Mouse (Mus musculus) right cerebral cortex, adult 2 months (tissue): Measurements from ENCODE around the gene Rfwd3.
"Not testable (repeated sequence)": the region's sequence is repeated elsewhere in the genome, so short reads cannot be mapped to it uniquely, and the experiment has no call there.

Source experiments
- DNase-seq, 2 experiments: peaks; one replicate each; pipeline ENCODE4 v3.0.0; 2021 to 2022; ENCODE audit warnings: low spot score in 2 of 2

Gene Rfwd3

DNA sequence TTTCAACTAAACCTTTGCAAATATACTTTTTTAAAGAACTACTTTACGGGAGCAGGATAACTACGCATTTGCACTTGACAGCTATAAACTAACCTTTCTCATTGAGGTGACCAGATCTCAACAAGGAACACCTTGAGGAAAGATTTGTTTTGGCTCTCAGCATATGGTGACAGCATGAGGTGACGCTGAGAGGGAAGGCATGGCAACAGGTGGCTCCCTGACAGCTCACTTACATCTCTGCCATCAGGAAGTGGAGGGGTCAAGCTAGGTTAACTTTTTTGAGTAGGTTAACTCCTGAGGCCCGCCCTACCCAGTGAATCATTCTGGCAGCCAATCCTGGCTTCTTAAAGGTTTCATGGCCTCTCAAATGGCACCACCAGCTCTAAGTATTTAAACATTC lies 14.4 kb downstream of the Rfwd3 start:
- no peak for DNase-seq

DNA sequence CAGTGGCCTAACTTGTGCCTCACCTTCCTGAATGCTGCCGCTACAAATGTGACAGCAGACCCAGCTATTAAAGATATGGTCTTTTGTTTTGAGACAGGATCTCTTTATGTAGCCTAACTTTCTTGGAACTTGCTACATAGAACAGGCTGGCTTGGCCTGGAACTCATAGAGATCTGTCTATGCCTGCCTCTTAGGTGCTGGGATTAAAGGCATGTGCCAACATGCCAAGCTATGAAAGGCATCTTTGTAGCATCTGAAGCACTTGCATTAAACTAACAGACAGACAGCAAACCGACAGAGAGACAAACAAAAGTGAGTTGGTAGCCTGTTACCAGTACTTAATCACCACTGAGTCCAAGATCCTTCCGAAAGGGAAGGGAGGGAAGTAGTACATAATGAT lies 17.9 kb downstream of the Rfwd3 start:
- DNase-seq: no peak

DNA sequence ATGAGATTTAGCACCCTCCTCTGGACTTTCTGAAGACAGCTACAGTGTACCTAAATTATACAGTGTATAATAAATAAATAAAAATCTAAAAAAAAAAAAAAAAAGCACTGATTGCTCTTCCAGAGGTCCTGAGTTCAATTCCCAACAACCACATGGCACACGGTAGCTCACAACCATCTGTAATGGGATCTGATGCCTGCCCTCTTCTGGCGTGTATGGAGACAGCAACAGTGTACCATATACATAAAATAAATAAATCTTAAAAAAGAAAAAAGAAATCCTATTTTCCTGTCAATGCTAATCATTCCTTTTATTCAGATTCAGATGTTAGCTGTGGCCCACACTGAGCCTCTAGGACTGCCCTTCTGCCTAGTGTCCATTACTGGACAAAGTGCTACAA lies 31.7 kb downstream of the Rfwd3 start:
- no peak for DNase-seq

DNA sequence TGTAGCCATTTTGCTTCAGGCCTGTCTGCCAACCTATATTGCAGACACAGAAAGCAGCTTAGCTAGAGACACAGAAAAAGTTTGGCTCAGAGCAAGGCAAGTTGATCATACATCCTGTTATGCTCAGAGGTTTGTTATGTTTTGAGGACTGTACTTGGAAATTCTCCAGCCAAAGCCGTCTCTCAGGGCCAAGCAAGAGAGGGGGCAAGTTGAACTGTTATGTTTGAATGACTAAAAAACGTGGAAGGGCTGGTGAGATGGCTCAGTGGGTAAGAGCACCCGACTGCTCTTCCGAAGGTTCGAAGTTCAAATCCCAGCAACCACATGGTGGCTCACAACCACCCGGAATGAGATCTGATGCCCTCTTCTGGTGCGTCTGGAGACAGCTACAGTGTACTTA lies 33.9 kb downstream of the Rfwd3 start:
- DNase-seq: not testable (repeated sequence)

DNA sequence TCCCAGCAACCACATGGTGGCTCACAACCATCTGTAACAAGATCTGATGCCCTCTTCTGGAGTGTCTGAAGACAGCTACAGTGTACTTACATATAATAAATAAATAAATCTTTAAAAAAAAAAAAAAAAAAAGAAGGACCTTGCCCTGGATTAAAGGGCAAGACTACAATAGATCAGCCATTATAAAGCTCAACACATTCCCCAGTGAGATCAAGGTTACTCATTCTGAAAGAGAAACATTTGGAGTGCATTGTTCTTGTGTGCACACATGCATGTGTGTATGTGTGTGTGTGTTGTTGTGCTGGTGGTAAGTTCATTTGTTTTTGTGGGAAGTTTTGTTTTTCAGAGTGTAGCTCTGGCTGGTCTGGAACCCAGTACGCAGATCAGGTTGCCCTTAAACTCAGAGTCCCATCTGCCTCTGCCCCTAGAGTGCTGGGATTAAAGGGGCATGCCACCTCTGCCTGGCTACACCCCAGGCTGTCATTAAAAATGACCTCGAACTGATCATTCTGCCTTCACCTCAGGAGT lies 35.3 kb downstream of the Rfwd3 start:
- no peak for DNase-seq

DNA sequence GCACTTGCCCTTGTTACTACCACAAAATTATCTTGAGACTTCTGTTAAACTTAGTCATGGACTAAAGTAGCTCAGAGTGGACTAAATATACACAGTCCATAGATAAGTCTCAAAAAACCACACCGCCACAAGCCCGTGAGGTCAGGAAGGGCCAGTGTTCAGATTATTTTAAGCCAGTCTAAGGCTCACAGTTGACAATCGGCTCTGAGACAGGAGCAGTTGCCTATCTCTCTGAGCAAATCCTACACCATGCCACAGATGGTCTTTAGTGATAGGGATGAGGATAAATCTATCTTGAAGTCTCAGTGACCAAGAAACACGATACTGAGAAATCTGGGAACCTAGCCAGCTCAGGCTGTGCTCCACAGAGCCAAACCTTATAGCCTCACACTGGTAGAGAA lies 38.0 kb downstream of the Rfwd3 start:
- no peak for DNase-seq

DNA sequence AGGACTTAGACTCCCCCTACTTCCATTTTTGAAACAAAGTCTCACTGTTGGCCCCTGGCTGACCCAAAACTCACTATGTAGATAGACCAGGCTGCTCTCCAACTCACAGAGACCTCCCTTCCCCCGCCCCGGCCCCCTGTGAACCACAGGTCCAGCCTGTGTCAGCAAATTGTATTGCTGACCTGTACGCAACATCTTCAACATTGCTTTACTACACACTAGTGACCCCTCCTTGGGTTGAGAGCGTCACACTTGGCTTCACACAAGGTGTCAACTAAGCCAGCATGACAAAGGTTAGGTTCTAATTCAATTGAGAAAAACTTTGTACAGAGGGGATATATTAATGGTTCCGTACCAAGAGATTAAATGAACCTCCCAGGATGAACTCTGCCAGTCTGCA lies 39.8 kb downstream of the Rfwd3 start:
- no peak for DNase-seq

DNA sequence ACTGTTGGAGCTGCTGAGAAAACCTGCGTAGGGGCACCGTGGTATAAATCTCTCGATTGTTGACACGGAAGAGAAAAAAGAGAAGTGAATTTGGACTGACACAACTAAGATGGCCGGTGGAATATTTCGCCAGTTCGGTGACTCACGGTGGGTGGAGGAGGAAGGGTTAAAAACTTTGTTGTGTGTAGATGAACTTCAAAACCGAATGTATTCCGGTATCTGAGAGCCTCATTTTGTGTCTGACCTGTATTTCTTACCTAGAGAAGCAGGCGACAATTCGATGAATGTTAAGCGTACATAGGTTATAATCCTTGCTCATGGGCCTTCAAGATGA lies 40.6 kb downstream of the Rfwd3 start:
- no peak for DNase-seq

DNA sequence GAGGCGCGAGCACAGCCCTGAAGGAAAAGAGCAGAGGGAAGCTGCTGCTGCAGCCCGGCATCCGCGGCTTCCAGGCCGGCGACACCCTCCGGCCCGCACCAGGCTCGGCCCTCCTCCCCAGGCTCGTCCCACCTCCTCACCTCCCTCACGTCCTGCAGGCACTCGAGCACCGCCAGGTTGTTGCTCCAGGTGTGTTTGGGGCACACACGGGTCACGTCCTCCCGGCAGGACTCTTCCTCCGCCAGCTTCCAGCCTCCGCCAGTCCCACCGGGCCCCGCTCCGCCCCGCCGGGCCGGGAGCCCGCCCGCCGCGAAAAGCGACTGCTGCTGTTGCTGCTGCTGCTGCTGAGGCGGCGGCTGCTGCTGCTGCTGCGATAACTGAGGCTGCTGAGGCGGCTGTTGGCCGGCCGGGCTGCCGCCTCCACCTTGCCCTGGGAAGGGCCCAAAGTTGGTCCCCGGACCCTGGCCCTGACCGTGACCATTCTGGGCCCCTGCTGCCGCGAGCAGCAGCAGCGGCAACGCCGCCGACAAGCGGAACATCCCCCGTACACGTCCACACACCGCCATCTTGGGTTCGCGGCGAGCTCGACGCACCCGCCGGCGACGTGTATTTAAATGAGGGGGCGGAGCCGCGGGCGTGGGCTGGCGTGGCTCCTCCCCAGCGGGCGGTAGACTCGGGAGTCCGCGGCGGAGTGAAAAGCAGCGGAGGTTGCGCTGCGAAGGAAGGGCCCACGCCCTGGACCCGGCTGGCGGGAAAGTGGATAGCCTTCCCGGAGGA lies 41.2 kb downstream of the Rfwd3 start, which contains the start of gene Glg1:
Glg1 (minus strand) TSS at position 586 of the 777 bp plus-strand sequence.
- DNase-seq: peak; percentile 88 to 92

DNA sequence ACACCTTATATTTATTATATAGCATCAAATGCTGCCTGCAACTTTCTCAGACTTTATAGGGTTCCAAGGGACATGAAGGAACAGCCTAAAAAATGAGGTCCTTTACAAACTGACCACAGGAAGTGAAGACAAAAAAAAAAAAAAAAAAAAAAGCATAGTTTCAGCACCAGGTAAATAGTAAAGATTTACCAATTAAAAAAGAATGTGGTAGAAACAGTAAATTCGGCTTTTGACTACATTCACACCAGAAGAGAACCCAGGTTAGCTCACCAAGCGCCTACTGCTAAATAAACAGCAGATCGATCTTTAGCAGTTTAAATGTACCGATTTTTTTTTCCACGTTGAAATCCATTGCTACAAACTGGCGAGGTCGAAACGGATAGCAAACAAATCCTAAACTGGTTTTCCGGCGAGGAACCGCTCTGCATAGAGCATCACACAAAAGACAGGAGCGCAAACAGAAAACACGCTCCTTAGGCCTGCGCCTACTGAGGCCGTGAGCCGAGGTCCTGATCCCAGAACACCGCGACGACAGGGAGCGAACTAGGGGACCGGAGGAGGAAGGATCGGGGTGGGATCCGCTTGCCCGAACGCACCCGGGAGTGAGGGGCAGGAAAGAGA lies 41.9 kb downstream of the Rfwd3 start:
- peak in 1 of 2 experiments; percentile 51 for DNase-seq

DNA sequence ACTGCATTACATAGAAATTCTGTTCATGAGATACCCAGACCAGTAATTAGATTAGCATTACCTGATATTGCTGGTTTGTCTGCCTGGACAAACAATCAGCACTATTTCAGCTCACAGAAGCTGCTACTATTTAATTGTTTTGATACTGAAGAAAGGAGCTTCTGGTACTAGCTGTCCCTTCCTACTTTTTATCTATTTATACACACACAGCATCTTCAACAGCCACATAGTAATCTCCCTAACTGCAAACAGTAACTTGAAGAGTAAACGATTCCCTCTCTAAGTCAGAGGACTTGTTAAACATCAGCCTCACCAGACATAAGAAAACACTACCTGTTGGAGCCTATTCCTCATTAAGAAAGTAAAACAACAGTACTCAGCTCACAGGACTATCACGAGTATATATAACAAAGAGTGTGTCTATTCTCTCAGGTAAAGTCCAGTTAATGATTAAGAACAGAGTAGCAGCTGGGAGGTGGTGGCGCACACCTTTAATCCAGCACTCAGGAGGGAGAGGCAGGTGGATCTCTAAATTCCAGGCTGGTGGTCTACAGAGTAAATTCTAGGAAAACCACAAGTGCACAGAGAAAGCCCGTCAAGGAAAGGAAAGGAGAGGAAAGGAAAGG lies 47.4 kb downstream of the Rfwd3 start:
- no peak for DNase-seq

DNA sequence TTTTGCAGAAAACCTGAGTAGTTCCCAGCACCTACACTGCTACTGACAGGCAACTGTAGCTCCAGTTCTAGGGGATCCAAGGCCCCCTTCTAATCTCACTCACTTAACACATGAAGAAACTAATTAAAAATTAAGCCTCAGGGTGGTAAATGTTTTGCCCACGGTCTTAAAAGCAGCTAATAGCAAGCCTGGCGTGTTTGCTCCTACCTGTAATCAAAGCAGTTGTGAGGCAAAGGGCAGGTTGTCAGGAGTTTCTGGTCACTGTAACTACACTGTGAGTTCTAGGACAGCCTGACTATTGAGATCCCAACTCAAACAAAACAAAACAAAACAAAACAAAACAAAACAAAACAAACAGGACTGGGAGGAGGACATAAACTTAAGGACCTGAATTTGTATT lies 49.9 kb downstream of the Rfwd3 start:
- no peak for DNase-seq

DNA sequence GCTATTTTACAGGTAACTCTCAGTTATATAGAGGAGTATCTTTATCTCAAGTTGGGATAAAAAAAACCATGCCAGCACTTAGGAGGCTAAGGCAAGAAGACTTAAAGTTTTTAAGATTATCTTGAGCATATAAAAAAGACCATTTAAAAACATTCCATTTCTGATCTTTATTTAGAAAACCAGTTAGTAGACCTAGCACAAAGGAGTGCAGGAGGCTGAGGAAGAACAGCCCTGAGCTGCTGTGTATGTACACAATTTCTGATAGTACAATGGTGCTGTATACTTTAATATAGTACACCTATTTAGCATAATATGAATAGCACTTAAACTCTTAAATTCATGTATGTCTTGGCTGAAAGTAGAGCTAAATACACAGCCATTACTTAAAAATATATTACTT lies 51.9 kb downstream of the Rfwd3 start:
- no peak for DNase-seq

DNA sequence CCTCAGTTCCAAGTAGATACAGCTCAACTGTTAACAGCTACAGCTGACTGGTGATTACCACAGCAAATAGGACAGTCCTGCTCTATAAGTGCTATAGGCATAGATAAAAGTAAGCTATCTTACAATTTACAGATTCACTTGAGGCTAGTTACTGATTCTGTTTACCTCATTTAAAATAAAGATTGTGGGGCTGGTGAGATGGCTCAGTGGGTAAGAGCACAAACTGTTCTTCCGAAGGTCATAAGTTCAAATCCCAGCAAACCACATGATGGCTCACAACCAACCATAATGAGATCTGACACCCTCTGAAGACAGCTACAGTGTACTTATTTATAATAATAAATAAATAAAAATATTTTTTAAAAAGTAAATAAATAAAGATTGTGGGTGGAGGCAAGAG lies 53.2 kb downstream of the Rfwd3 start:
- not testable (repeated sequence) for DNase-seq

DNA sequence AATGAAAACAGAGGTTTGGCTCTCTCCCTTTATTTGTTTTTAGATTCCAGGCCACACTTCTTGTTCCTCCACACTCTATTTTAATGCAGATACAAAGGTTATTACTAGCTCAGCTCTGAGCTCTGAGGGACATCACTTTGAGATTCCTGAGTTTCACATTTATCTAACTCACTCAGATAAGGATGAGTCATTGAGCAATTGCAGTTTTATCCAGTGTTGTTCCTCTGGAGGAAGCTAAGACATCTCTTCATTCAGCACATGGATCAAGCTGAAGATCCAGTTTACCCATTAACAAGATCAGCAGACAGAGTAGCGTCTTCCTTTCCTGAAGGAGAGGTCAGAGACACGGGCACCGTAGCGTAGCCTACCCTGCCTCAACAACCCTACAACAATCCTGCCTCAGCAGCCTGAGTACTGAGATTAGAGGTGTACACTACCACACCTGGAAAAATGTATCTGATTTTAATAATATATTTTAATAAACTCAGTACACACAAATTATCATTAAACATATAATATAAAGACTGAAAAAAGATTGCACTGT lies 53.7 kb downstream of the Rfwd3 start:
- DNase-seq: no peak

DNA sequence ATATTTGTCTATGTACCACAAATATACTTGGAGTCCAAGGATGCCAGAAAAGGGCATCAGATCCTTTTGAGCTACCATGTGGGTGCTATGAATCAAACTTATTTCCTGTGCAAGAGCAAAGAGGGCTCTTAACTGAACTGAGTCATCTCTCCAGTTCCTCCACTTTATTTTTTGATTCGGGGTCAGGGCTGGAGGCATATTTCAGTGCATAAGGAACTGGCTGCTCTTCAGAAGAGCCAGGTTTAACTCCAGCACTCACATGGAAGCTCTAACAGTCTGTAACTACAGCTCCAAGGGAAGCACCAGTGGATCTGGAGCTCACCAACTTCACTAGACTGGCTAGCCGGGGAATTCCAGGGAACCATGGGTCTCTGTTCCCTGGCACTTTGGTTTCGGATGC lies 62.7 kb downstream of the Rfwd3 start:
- no peak for DNase-seq

DNA sequence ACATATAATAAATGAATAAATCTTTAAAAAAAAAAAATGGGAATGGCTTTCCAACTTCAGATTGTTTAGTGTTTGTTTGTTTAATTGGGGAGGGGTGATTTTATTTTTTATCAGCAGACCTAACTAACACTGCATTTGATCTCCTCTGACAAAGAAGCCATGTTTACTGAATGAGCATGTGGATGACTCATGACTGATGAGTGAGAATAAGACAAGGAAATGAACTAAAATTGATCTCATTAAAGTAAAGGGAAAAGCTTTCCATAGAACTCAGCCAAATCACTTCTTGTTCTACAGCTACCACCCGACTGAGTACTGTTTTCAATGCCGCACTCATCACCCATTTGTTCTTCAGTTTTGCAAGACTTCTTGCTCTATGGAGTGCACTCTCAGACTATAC lies 66.3 kb downstream of the Rfwd3 start:
- no peak for DNase-seq

DNA sequence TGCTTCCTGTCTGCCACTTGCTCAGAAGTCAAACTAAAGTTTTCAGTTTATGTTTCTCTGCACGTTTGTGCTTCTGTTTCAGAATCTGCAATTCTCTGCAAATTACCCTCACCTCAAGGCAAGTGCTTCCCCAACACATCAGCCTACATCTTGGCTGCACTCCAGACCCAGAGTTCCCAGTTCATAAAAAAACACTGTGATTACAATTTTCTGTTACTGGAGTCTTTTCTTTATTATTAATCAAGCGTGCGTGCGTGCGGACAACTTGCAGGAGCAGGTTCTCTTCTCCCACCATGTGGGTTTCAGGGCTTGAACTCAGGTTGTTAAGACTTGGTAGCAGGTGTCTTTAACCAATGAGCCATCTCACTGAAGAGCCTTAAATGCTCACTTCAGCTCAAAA lies 75.9 kb downstream of the Rfwd3 start:
- DNase-seq: peak; percentile 44 to 49
